Mouse (Mus musculus): ENCODE data around the gene Gm47959. TPM values are rescaled to one million over a fixed set of nuclear protein-coding genes. Genes with fewer than 3 reads are reported as not detected.

Gene Gm47959
- polyA plus RNA-seq, 1 experiment from 2014 or later: not detected

GRCm38 (mm10) chr1:83038109-83038672, 37.8 kb downstream of the Gm47959 start, which contains the start of gene Slc19a3:
Gene Slc19a3 (minus strand): TSS chr1:83038448.
- whole genome bisulfite sequencing: under 1% methylated on average over 25 of the region's 25 CpGs
- H3K4me1 ChIP-seq: peaks cover 11% of the 10 kb centered on the region; the same call in 1 of the 2 replicates
- peaks cover 3% of the 10 kb centered on the region; the same call in 1 of the 2 replicates for H3K27me3 ChIP-seq (replicated peaks; ENCODE audit: low read depth, poor library complexity, severe bottlenecking)
- H3K27ac ChIP-seq (replicated peaks): peak within 1 kb of the TSS; percentile 58
- peak; percentile 64 for DNase-seq (ENCODE audit: low spot score)
- peak within 1 kb of the TSS; percentile 59 for H3K4me3 ChIP-seq
- no peaks in the 10 kb centered on the region for H3K9me3 ChIP-seq
- no peaks in the 10 kb centered on the region for H3K36me3 ChIP-seq (replicated peaks)

DNA sequence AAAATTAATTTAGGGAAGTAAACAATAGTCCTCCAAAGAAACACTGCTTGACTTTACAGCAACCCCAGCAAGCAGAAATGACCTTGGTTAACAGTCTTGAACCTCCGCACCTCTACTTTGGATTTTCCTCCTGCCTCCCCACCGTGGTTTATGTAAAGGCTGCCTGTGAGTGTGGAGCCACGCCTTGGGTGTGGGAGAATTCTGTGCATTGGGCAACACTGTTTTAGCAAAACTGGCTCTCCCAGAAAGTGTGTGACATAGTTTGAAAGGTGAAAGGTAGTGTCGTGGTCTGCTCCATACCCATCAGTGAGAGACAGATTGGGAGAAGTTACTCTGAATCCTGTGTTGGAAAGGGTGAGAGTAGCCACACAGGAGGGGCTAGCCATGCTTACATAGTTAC, 38.7 kb downstream of the Gm47959 start:
- peaks cover 3% of the 10 kb centered on the region; the same call in 1 of the 2 replicates for H3K27me3 ChIP-seq (replicated peaks; ENCODE audit: low read depth, poor library complexity, severe bottlenecking)
- no peak overlapping the region for H3K27ac ChIP-seq (replicated peaks)
- H3K4me1 ChIP-seq: peaks cover 11% of the 10 kb centered on the region; the same call in 1 of the 2 replicates
- no peak overlapping the region for H3K4me3 ChIP-seq
- no peaks in the 10 kb centered on the region for H3K9me3 ChIP-seq
- no peak for DNase-seq (ENCODE audit: low spot score)
- no peaks in the 10 kb centered on the region for H3K36me3 ChIP-seq (replicated peaks)
- 78% methylated on average over 4 of the region's 4 CpGs for WGBS

DNA sequence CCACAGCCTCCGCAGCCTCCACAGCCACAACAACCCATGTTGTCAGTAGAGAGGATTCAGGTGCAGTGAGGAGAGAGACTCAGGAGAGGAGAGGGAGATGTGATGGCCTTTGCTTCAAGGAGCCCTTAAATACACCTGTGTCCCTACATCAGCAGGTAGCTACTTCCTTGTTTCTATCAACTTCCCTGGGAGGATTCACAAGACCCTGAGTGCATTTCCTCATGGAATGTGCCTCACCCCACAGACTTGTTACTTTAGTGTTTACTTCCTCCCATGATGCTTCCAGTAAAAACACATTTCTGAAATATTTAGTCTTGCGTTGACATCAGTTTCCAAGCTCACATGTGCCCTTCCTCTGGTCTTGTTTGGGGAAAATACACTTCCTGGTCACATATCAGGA, 42.0 kb downstream of the Gm47959 start, which contains the start of gene Krtap28-10:
TSS of gene Krtap28-10 (minus strand) at position 101 of the 400 bp plus-strand sequence.
- Histone ChIP-seq H3K27ac (replicated peaks) (no peak within 1 kb of the TSS), H3K36me3 (replicated peaks) (no peaks in the 10 kb centered on the region), H3K9me3 (no peaks in the 10 kb centered on the region), H3K4me3 (no peak within 1 kb of the TSS), H3K27me3 (replicated peaks; ENCODE audit: low read depth, poor library complexity, severe bottlenecking) (peaks cover 5% of the 10 kb centered on the region), H3K4me1 (peaks cover 11% of the 10 kb centered on the region; the same call in 1 of the 2 replicates)
- 86% methylated on average over 2 of the region's 2 CpGs for WGBS
- no peak for DNase-seq (ENCODE audit: low spot score)

DNA sequence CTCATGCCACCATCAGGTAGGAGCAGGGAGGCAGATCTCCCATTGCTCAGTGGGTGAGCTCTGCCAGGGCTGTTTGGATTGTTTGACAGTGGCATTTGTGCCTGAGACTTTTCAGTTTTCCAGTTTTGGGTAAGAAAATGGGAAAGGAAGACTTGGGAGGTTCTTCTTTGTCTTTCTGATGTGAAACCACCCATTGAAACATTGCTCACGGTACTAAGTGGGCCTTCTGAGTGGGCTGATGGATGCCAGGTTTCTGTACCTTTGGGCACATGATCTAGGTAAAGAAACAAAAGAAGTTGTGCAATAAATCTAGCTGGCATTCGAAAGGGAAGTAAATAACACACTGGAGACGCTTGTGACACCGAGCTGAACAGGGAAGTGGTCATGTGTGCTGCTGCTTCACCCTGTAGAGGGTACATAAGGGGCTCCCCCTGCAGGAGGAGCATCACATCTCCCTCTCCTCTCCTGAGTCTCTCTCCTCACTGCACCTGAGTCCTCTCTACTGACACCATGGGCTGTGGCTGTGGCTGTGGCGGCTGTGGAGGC, 44.6 kb downstream of the Gm47959 start, which contains the start of gene Gm47969:
TSS of gene Gm47969 (plus strand) at position 51 of the 546 bp plus-strand sequence.
- Histone ChIP-seq H3K9me3 (no peaks in the 10 kb centered on the region), H3K27ac (replicated peaks) (no peak within 1 kb of the TSS), H3K27me3 (replicated peaks; ENCODE audit: low read depth, poor library complexity, severe bottlenecking) (peaks cover 3% of the 10 kb centered on the region), H3K36me3 (replicated peaks) (no peaks in the 10 kb centered on the region), H3K4me1 (no peaks in the 10 kb centered on the region), H3K4me3 (no peak within 1 kb of the TSS)
- DNase-seq (ENCODE audit: low spot score): no peak
- WGBS: 88% methylated on average over 5 of the region's 5 CpGs

Other genes with a start within 250 kb of the Gm47959 start
- 0.25 TPM in 1 of 2 replicates, not detected in the other for gene Tm4sf20, start 232.1 kb upstream of the Gm47959 start, polyA plus RNA-seq (2016; fragmentation: Nextera tagmentation; extraction: Ambion mirVana)
- gene Gm47791, start 229.3 kb upstream of the Gm47959 start, polyA plus RNA-seq (2016; fragmentation: Nextera tagmentation; extraction: Ambion mirVana): not detected in 2 replicates
- 32.3 and 35.4 TPM in 2 replicates for gene Agfg1, start 161.1 kb upstream of the Gm47959 start, polyA plus RNA-seq (2016; fragmentation: Nextera tagmentation; extraction: Ambion mirVana)
- 0.25 TPM in 1 of 2 replicates, not detected in the other for gene A030005L19Rik, start 87.2 kb upstream of the Gm47959 start, polyA plus RNA-seq (2016; fragmentation: Nextera tagmentation; extraction: Ambion mirVana)
- not detected in 2 replicates for gene A030014E15Rik, start 75.6 kb upstream of the Gm47959 start, polyA plus RNA-seq (2016; fragmentation: Nextera tagmentation; extraction: Ambion mirVana)
- not detected in 2 replicates for gene Gm6217, start 69.1 kb upstream of the Gm47959 start, polyA plus RNA-seq (2016; fragmentation: Nextera tagmentation; extraction: Ambion mirVana)
- gene A030003K21Rik, start 57.2 kb upstream of the Gm47959 start, polyA plus RNA-seq (2016; fragmentation: Nextera tagmentation; extraction: Ambion mirVana): not detected in 2 replicates
- not detected in 2 replicates for gene Gm7544, start 44.5 kb upstream of the Gm47959 start, polyA plus RNA-seq (2016; fragmentation: Nextera tagmentation; extraction: Ambion mirVana)
- gene Gm47955, start 40.3 kb upstream of the Gm47959 start, polyA plus RNA-seq (2016; fragmentation: Nextera tagmentation; extraction: Ambion mirVana): not detected in 2 replicates
- gene Slc19a3, start 37.9 kb downstream of the Gm47959 start, polyA plus RNA-seq (2016; fragmentation: Nextera tagmentation; extraction: Ambion mirVana): 0.25 and 0.30 TPM in 2 replicates
- gene Krtap28-10, start 41.9 kb downstream of the Gm47959 start, polyA plus RNA-seq (2016; fragmentation: Nextera tagmentation; extraction: Ambion mirVana): not detected in 2 replicates
- not detected in 2 replicates for gene Gm47969, start 44.4 kb downstream of the Gm47959 start, polyA plus RNA-seq (2016; fragmentation: Nextera tagmentation; extraction: Ambion mirVana)
- gene A030005K14Rik, start 58.8 kb downstream of the Gm47959 start, polyA plus RNA-seq (2016; fragmentation: Nextera tagmentation; extraction: Ambion mirVana): not detected in 2 replicates
- gene Krtap28-13, start 60.4 kb downstream of the Gm47959 start, polyA plus RNA-seq (2016; fragmentation: Nextera tagmentation; extraction: Ambion mirVana): not detected in 2 replicates
- gene Ccl20, start 116.2 kb downstream of the Gm47959 start, polyA plus RNA-seq (2016; fragmentation: Nextera tagmentation; extraction: Ambion mirVana): not detected in 2 replicates
- gene Daw1, start 159.2 kb downstream of the Gm47959 start, polyA plus RNA-seq (2016; fragmentation: Nextera tagmentation; extraction: Ambion mirVana): 0.18 TPM in 1 of 2 replicates, not detected in the other